ENCODE assay signal across 26 mouse cellular contexts in genomic region chr15:79330521-79330920, GRCm38 (mm10). TPM values are rescaled to one million over a fixed set of nuclear protein-coding genes. Genes with fewer than 3 reads are reported as not detected.
A peak's percentile ranks its signal among the peaks of the same experiment; 100 is the strongest.
DNase-seq lines count a peak whose midpoint lies in the region; ATAC-seq and TF ChIP-seq lines count a peak whose summit lies in the region.
"Had no signal": no experiment of that assay in that cellular context is flagged by ENCODE, and none has a peak within 500 bp of the region (broad histone marks: within the 10 kb centered on the region; RNA-seq: fewer than 3 reads in every experiment).

No protein-coding gene starts in this region.

- no peak for TF ChIP-seq CTCF in lung, postnatal 0 days (IDR thresholded peaks at IDR 0.05)
- no peak for TF ChIP-seq CTCF in ES-Bruce4 (IDR thresholded peaks at IDR 0.05; ENCODE audit: low read depth, low read length)

- H3K4me1 ChIP-seq in kidney, embryonic 15.5 days: peaks cover 29% of the 10 kb centered on the region
- peaks cover 8% of the 10 kb centered on the region for H3K4me1 ChIP-seq in lung, postnatal 0 days (ENCODE audit: insufficient read depth, low read depth, low read length)
- peaks cover 5% of the 10 kb centered on the region for H3K4me1 ChIP-seq in ES-Bruce4 (ENCODE audit: control insufficient read depth, insufficient read depth, low read length)

- TF ChIP-seq POLR2A in ES-Bruce4 (IDR thresholded peaks at IDR 0.05; ENCODE audit: insufficient read depth, low read length): no peak

- no peak overlapping the region for H3K9ac ChIP-seq in kidney, embryonic 15.5 days
- H3K9ac ChIP-seq in lung, postnatal 0 days (replicated peaks; ENCODE audit: low read depth): no peak overlapping the region
- no peak overlapping the region for H3K9ac ChIP-seq in ES-Bruce4 (ENCODE audit: low read depth, poor library complexity, severe bottlenecking)
- H3K9ac ChIP-seq: heart, embryonic 13.5 days had no signal

- H3K9me3 ChIP-seq in kidney, embryonic 15.5 days (replicated peaks): no peaks in the 10 kb centered on the region
- no peaks in the 10 kb centered on the region for H3K9me3 ChIP-seq in lung, postnatal 0 days (ENCODE audit: low read length)
- no peaks in the 10 kb centered on the region for H3K9me3 ChIP-seq in ES-Bruce4 (replicated peaks; ENCODE audit: control insufficient read depth, insufficient read depth, low read length, poor library complexity, severe bottlenecking)
- H3K9me3 ChIP-seq: G1E; heart, embryonic 13.5 days had no signal

- no peaks in the 10 kb centered on the region for H3K27me3 ChIP-seq in kidney, embryonic 15.5 days
- no peaks in the 10 kb centered on the region for H3K27me3 ChIP-seq in lung, postnatal 0 days (replicated peaks; ENCODE audit: insufficient read depth, low read length)
- no peaks in the 10 kb centered on the region for H3K27me3 ChIP-seq in ES-Bruce4 (ENCODE audit: control insufficient read depth, insufficient read depth, low read length, poor library complexity, severe bottlenecking)
- H3K27me3 ChIP-seq: heart, embryonic 13.5 days had no signal

- TF ChIP-seq EP300 in lung, postnatal 0 days (IDR thresholded peaks at IDR 0.05): no peak
- no peak for TF ChIP-seq EP300 in ES-Bruce4 (IDR thresholded peaks at IDR 0.05; ENCODE audit: insufficient read depth, low read depth, low read length)

- no peak for DNase-seq in kidney, postnatal 10 days
- peak; percentile 55 for DNase-seq in lung, postnatal 0 days (ENCODE audit: low spot score)
- no peak for DNase-seq in lung, postnatal 25 days (ENCODE audit: low spot score)
- DNase-seq in embryo, embryonic 11 days: peak; percentile 50
- DNase-seq in cerebellum, adult 9-11 months: no peak
- DNase-seq: adrenal gland, postnatal 36 days; cerebellum, adult 11-12 months; heart, postnatal 4 days; kidney, postnatal 14 days; layer of hippocampus, adult 9-11 months; left cerebral cortex, postnatal 4 days; lung, postnatal 10 days; right cerebral cortex, postnatal 4 days; thymus, postnatal 36 days had no signal

- H3K27ac ChIP-seq in kidney, embryonic 15.5 days: 0 out of 2 replicates have a peak overlapping the region, but pooled peaks have one; percentile 49
- no peak overlapping the region for H3K27ac ChIP-seq in lung, postnatal 0 days (ENCODE audit: low read length)
- H3K27ac ChIP-seq in ES-Bruce4 (ENCODE audit: insufficient read depth, low read length): peak overlapping the region; percentile 77
- H3K27ac ChIP-seq: heart, embryonic 13.5 days; left cerebral cortex, adult 2 months had no signal

- H3K4me3 ChIP-seq in kidney, embryonic 15.5 days (replicated peaks): no peak overlapping the region
- no peak overlapping the region for H3K4me3 ChIP-seq in lung, postnatal 0 days (ENCODE audit: low read depth, low read length)
- H3K4me3 ChIP-seq in ES-Bruce4 (ENCODE audit: low read depth, low read length): no peak overlapping the region
- H3K4me3 ChIP-seq: heart, embryonic 13.5 days; left cerebral cortex, adult 2 months had no signal

- H3K36me3 ChIP-seq in kidney, embryonic 15.5 days: no peaks in the 10 kb centered on the region
- no peaks in the 10 kb centered on the region for H3K36me3 ChIP-seq in lung, postnatal 0 days (ENCODE audit: insufficient read depth, low read length)
- no peaks in the 10 kb centered on the region for H3K36me3 ChIP-seq in ES-Bruce4 (ENCODE audit: control insufficient read depth, insufficient read depth, low read length, poor library complexity, severe bottlenecking)
- H3K36me3 ChIP-seq: heart, embryonic 13.5 days had no signal

- 60% methylated on average over 4 of the region's 4 CpGs for WGBS in kidney, embryonic 15.5 days
- 32% methylated on average over 4 of the region's 4 CpGs for WGBS in lung, postnatal 0 days

- no peak overlapping the region for H3K4me2 ChIP-seq in kidney, embryonic 15.5 days
- no peak overlapping the region for H3K4me2 ChIP-seq in lung, postnatal 0 days (replicated peaks; ENCODE audit: low read depth, low read length)
- H3K4me2 ChIP-seq: heart, embryonic 13.5 days had no signal

- no peak for ATAC-seq in kidney, embryonic 15.5 days (replicated peaks; ENCODE audit: low FRiP score)
- no peak for ATAC-seq in lung, postnatal 0 days
- ATAC-seq in megakaryocyte, adult 5-6 weeks (ENCODE audit: poor library complexity, severe bottlenecking): no peak
- ATAC-seq: hindbrain, embryonic 16.5 days; intestine, embryonic 16.5 days had no signal

RNA-seq across cellular contexts. Expression of gene Pla2g6, which starts 2.3 kb away (rescaled TPM):
- polyA plus RNA-seq in kidney, embryonic 15.5 days (2015; fragmentation: Nextera tagmentation; extraction: Ambion mirVana): 16.9 and 17.7 TPM in 2 replicates
- 11.8 and 13.7 TPM in 2 replicates for polyA plus RNA-seq in lung, postnatal 0 days (2015; fragmentation: Nextera tagmentation; extraction: Ambion mirVana)
- polyA plus RNA-seq in ES-Bruce4 (2011; ENCODE audit: insufficient read depth, insufficient read length, low read depth, missing spikeins): 40.2 and 40.6 TPM in 2 replicates
- 1.3 and 2.7 TPM in 2 replicates for total RNA-seq in megakaryocyte, adult 5-6 weeks (2015)
- total RNA-seq in megakaryocyte, adult 5-6 weeks (2017): 1.4 TPM in 2 replicates

RNA-seq across cellular contexts. Expression of gene Maff, which starts 15.9 kb away (rescaled TPM):
- 3.8 and 4.4 TPM in 2 replicates for polyA plus RNA-seq in kidney, embryonic 15.5 days (2015; fragmentation: Nextera tagmentation; extraction: Ambion mirVana)
- polyA plus RNA-seq in lung, postnatal 0 days (2015; fragmentation: Nextera tagmentation; extraction: Ambion mirVana): 10.6 and 10.8 TPM in 2 replicates
- polyA plus RNA-seq in ES-Bruce4 (2011; ENCODE audit: insufficient read depth, insufficient read length, low read depth, missing spikeins): 12.3 and 14.5 TPM in 2 replicates
- 1.7 and 5.4 TPM in 2 replicates for total RNA-seq in megakaryocyte, adult 5-6 weeks (2015)
- total RNA-seq in megakaryocyte, adult 5-6 weeks (2017): 1.4 and 2.7 TPM in 2 replicates

RNA-seq across cellular contexts. Expression of gene Baiap2l2, which starts 45.2 kb away (rescaled TPM):
- polyA plus RNA-seq in kidney, embryonic 15.5 days (2015; fragmentation: Nextera tagmentation; extraction: Ambion mirVana): 13.4 and 14.3 TPM in 2 replicates
- polyA plus RNA-seq in lung, postnatal 0 days (2015; fragmentation: Nextera tagmentation; extraction: Ambion mirVana): 1.4 and 2.7 TPM in 2 replicates
- 0.69 and 1.8 TPM in 2 replicates for polyA plus RNA-seq in ES-Bruce4 (2011; ENCODE audit: insufficient read depth, insufficient read length, low read depth, missing spikeins)
- not detected in 2 replicates for total RNA-seq in megakaryocyte, adult 5-6 weeks (2015)
- not detected in 2 replicates for total RNA-seq in megakaryocyte, adult 5-6 weeks (2017)
- total RNA-seq: adrenal gland, postnatal 36 days; common myeloid progenitor, adult 5-6 weeks; G1E; liver, adult 2 months; megakaryocyte-erythroid progenitor cell, adult 5-6 weeks; neutrophil, adult 5-6 weeks had no signal
- polyA plus RNA-seq: G1E had no signal

Comparison
In these comparisons a context has a peak if more than half of its experiments do, and no peak if none do; other contexts are left out.
1. DNase-seq: peak in lung, postnatal 0 days (single experiment) and embryo, embryonic 11 days (single experiment); none in kidney, postnatal 10 days (single experiment), lung, postnatal 25 days (single experiment) and cerebellum, adult 9-11 months (single experiment).